Mouse (Mus musculus) heart, embryonic 13.5 days (tissue): ENCODE data around the gene Dync1i1. TPM values are rescaled to one million over a fixed set of nuclear protein-coding genes. Genes with fewer than 3 reads are reported as not detected.

Source experiments
- ATAC-seq: fragments of 200-750 bp; cut with Nextera tagmentation; 2 replicates; pipeline ENCODE4 v1.8.0; 2017; ENCODE audit warnings: moderate TSS enrichment; ENCODE audit not compliant: insufficient number of reproducible peaks, low FRiP score, low TSS enrichment; ENCODE audit errors: extremely low read depth
- H3K27ac ChIP-seq: fragments of 300-500 bp; sonication (generic); replicated peaks from 2 replicates; pipeline ENCODE4 v1.5.1; 2015; ENCODE audit warnings: moderate library complexity, mild to moderate bottlenecking, inconsistent platforms
- H3K27me3 ChIP-seq: fragments of 300-500 bp; sonication (generic); replicated peaks from 2 replicates; pipeline ENCODE4 v1.6.1; 2015; ENCODE audit warnings: mild to moderate bottlenecking, inconsistent platforms
- H3K36me3 ChIP-seq: fragments of 300-500 bp; sonication (generic); 2 replicates; pipeline ENCODE4 v1.6.1; 2015; ENCODE audit warnings: mild to moderate bottlenecking, inconsistent platforms
- H3K4me1 ChIP-seq: fragments of 300-500 bp; sonication (generic); 2 replicates; pipeline ENCODE4 v1.6.1; 2015; ENCODE audit warnings: inconsistent platforms
- H3K4me2 ChIP-seq: fragments of 300-500 bp; sonication (generic); 2 replicates; pipeline ENCODE4 v1.6.1; 2015; ENCODE audit warnings: inconsistent platforms, mild to moderate bottlenecking, moderate library complexity
- H3K4me3 ChIP-seq: fragments of 300-500 bp; sonication (generic); 2 replicates; pipeline ENCODE4 v1.5.1; 2015; ENCODE audit warnings: moderate library complexity, mild to moderate bottlenecking, inconsistent platforms
- H3K9ac ChIP-seq: fragments of 300-500 bp; sonication (generic); 2 replicates; pipeline ENCODE4 v1.6.1; 2015; ENCODE audit warnings: inconsistent platforms, mild to moderate bottlenecking, moderate library complexity
- H3K9me3 ChIP-seq: fragments of 300-500 bp; sonication (generic); 2 replicates; pipeline ENCODE4 v1.6.1; 2016; ENCODE audit warnings: inconsistent platforms
- WGBS: fragments of 180-500 bp; shearing (Covaris S2); methylation state at CpG from one replicate; pipeline ENCODE4 v1.1.7; 2015; ENCODE audit warnings: mixed read lengths; 5-methylcytosine and 5-hydroxymethylcytosine counted together
- polyA plus RNA-seq: library from polyadenylated mRNA; unstranded; fragments of >200 nt; fragmentation: Nextera tagmentation; extraction: Ambion mirVana; gene quantifications from 2 replicates; pipeline ENCODE4 v1.2.1, GENCODE M21; 2015

The Dync1i1 gene
- polyA plus RNA-seq, 1 experiment from 2014 or later = 3.4 TPM

DNA sequence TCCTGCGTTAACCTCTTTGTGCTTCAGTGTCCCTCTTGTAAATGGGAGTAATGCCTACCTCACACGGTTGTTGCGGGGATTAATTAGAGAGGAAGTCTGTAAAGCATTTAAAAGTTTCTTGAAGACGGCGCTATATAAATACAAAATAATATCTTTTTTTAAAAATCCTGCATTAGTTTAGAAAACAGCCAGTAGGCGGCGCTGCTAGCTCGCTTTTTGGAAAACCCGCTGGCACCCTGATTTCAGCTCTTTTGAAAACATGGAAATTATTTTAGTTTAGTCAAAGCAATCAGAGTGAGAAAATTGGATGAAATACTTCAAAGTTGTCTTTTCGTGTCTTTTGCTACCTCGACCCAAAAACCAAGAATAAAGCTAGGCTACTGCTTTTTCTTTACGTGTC is 132.9 kb downstream of the Dync1i1 start:
- Histone ChIP-seq H3K36me3 (no peaks in the 10 kb centered on the region), H3K9ac (0 out of 2 replicates have a peak overlapping the region, but pooled peaks have one; percentile 53), H3K27me3 (peaks cover 5% of the 10 kb centered on the region; the same call in 1 of the 2 replicates), H3K4me2 (peak overlapping the region; percentile 62), H3K9me3 (no peaks in the 10 kb centered on the region), H3K4me1 (0 out of 2 replicates have a peak, but pooled peaks cover 4% of the 10 kb centered on the region), H3K27ac (no peak overlapping the region), H3K4me3 (peak overlapping the region; percentile 35)
- WGBS = 9% methylated on average over 12 of the region's 12 CpGs
- no peak for ATAC-seq

DNA sequence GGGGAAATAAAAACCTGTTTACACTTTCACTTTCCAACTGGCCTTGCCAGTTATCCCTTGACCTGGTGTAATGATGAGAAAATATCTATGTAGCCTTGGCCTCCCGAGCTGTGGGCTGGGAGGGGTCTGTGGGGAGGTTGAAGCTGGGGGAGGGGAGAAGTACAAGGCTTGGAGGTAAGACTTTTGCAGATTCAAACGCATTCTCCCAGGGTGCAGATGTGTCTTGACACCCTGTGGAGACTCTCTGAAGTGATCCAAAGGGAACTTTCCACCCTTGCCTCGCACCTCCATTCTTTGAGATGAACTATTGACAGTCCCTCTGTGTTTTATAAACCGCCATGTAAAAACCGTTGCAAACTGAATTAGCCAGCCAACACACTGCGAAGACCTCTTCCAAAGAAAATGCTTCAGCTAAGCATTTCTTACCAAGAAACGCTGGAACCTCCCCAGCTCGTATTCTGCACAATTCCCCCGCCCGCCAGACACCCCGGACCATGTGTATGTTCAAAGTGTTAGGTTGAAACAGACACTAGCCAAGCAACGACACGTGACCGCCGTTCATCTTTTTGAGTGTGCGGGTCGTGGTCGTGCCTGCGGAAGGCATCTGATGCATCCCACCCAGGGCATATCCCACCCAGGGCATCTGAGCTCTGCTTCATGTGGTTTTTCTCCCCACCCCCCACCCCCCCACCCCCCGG is 133.6 kb downstream of the Dync1i1 start:
- no peak for ATAC-seq
- Histone ChIP-seq H3K27ac (no peak overlapping the region), H3K4me1 (0 out of 2 replicates have a peak, but pooled peaks cover 4% of the 10 kb centered on the region), H3K4me3 (no peak overlapping the region), H3K9me3 (no peaks in the 10 kb centered on the region), H3K36me3 (no peaks in the 10 kb centered on the region), H3K4me2 (peak overlapping the region; percentile 62), H3K27me3 (peaks cover 3% of the 10 kb centered on the region; the same call in 1 of the 2 replicates), H3K9ac (no peak overlapping the region)
- WGBS = 60% methylated on average over 20 of the region's 20 CpGs

DNA sequence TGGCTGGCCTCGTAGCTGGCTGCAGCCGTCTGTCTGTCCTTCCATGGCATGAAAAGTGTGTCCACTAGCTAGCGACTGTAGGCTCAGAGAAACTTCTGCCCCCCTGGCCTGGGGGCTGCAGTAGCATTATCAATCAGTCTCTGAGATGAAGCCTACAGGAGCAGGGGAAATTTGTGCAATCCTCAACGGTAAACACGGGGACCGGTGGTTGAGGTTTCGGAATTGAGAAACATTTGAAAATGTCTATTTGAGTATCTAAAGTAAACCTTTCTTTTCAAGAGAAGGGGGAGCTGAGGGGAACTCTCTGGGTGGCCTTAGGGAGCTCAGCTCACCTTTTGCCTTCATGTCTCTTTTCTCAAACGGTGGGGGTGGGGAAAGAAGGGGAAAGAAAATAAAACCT is 134.2 kb downstream of the Dync1i1 start:
- 63% methylated on average over 8 of the region's 8 CpGs for WGBS
- no peak overlapping the region for H3K9ac ChIP-seq

DNA sequence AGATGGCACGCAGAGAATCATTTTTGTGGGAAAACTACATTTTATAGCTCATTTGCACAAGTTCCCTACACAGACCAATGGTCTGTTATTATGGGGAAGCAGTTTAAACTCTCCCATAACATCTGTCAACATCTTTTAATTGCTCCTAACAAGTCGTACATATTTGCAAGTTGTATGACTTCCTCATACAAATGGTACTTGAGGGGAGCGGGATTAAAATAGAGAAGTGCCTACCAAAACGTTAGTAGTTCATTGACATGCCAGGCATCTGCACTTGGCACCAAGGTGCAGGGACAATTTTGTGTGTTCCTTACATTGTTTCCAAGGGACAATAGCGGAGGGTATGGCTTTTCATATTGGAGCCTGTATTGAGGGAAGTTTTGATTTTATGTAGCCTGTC is 140.7 kb downstream of the Dync1i1 start:
- no peak overlapping the region for H3K4me2 ChIP-seq
- WGBS = 77% methylated on average over 5 of the region's 5 CpGs
- no peaks in the 10 kb centered on the region for H3K27me3 ChIP-seq
- peaks cover 2% of the 10 kb centered on the region for H3K4me1 ChIP-seq
- no peak overlapping the region for H3K27ac ChIP-seq
- no peak overlapping the region for H3K9ac ChIP-seq
- ATAC-seq = no peak
- no peaks in the 10 kb centered on the region for H3K36me3 ChIP-seq
- H3K4me3 ChIP-seq = no peak overlapping the region
- H3K9me3 ChIP-seq = no peaks in the 10 kb centered on the region

More for the DNA sequence above, 134.2 kb downstream of the Dync1i1 start:
- H3K9me3 ChIP-seq = no peaks in the 10 kb centered on the region
- peaks cover 3% of the 10 kb centered on the region; the same call in 1 of the 2 replicates for H3K27me3 ChIP-seq
- H3K4me2 ChIP-seq = peak overlapping the region; percentile 62; the same call in 1 of the 2 replicates
- no peak overlapping the region for H3K27ac ChIP-seq
- ATAC-seq = no peak
- H3K36me3 ChIP-seq = no peaks in the 10 kb centered on the region
- H3K4me1 ChIP-seq = 0 out of 2 replicates have a peak, but pooled peaks cover 4% of the 10 kb centered on the region
- no peak overlapping the region for H3K4me3 ChIP-seq

DNA sequence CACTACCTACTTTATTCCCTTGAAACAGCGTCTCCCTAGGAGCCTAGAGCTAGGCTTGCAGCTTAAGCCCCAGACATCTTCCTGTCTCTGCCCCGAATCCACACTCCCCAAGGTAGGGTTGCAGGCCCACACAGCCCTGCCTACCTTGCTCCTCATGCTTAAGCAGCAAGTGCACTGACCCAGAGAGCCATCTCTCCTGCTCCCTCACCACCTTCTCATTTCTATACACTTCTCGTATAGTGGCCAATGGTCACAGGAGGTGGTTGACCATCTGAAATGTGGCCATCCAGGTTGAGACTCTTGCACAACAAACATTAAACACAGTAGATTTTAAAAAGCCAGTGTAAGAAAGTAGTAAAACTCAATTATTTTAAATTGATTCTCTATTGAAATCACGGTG is 141.8 kb downstream of the Dync1i1 start:
- H3K4me1 ChIP-seq = peaks cover 13% of the 10 kb centered on the region
- no peak overlapping the region for H3K4me2 ChIP-seq
- no peaks in the 10 kb centered on the region for H3K36me3 ChIP-seq
- ATAC-seq = no peak
- H3K27me3 ChIP-seq = no peaks in the 10 kb centered on the region
- H3K9ac ChIP-seq = no peak overlapping the region
- 89% methylated on average over 4 of the region's 4 CpGs for WGBS
- H3K4me3 ChIP-seq = no peak overlapping the region
- no peaks in the 10 kb centered on the region for H3K9me3 ChIP-seq
- H3K27ac ChIP-seq = no peak overlapping the region

DNA sequence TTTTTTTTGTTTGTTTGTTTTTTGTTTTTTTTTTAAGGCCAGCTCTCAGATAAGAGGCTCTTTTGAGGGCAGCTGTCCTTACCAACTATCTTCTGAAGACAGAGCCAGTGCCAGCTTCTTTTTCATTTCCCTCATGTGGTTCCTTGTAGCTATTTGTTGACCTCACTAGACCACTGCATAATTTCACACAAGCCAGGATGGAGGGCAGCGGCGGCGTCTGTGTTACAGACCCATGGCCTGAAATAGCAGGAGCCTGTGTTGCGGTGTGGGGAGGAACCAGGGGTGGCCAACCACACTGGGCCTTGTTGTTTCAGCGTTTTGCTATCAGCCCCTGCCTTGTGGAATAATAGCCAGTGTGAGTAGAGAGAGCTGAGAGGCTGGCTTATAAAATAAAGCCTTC is 145.6 kb downstream of the Dync1i1 start:
- 0 out of 2 replicates have a peak overlapping the region, but pooled peaks have one; percentile 19 for H3K9ac ChIP-seq
- no peak for ATAC-seq
- H3K27me3 ChIP-seq = no peaks in the 10 kb centered on the region
- H3K36me3 ChIP-seq = no peaks in the 10 kb centered on the region
- H3K27ac ChIP-seq = 0 out of 2 replicates have a peak overlapping the region, but pooled peaks have one; percentile 2
- no peak overlapping the region for H3K4me2 ChIP-seq
- 34% methylated on average over 5 of the region's 5 CpGs for WGBS
- no peaks in the 10 kb centered on the region for H3K9me3 ChIP-seq
- no peak overlapping the region for H3K4me3 ChIP-seq
- peaks cover 17% of the 10 kb centered on the region for H3K4me1 ChIP-seq

DNA sequence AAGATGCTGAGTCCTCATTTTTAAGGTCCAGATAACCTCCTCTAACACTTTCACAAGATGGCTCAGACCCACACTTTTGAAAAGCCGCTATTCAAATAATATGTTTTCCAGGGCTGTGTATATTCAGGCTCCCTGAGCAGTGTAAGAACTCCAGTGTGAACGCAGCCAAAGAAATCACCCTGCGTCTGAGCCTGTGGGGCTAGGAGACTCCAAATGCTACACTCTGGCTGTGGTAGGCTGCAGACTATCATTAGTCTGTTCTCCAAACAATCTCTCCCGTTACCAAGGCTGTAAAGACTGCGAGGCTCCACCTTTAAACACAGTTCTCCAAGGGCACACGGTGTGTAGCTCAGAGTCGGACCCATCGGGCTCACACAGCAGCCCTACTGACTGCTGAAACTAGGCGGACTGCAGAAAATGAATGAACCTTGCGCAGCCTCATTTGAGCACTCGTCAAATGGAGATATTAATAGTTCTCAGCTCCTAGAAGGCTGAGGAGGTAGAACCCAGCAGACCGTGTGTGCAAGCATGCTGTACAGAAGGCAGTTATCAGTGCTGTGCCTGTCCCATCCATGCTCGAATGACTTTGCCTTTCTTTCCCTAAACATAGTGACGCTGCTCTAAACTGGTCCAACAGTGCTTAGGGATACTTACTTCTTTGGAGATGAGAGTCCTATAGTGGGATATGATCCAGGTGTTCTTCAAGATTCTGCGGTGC is 146.3 kb downstream of the Dync1i1 start:
- peaks cover 17% of the 10 kb centered on the region for H3K4me1 ChIP-seq
- H3K27me3 ChIP-seq = no peaks in the 10 kb centered on the region
- H3K4me2 ChIP-seq = peak overlapping the region; percentile 41
- no peak overlapping the region for H3K9ac ChIP-seq
- 55% methylated on average over 15 of the region's 15 CpGs for WGBS
- H3K27ac ChIP-seq = 0 out of 2 replicates have a peak overlapping the region, but pooled peaks have one; percentile 2
- no peaks in the 10 kb centered on the region for H3K9me3 ChIP-seq
- H3K36me3 ChIP-seq = no peaks in the 10 kb centered on the region
- no peak overlapping the region for H3K4me3 ChIP-seq
- no peak for ATAC-seq

DNA sequence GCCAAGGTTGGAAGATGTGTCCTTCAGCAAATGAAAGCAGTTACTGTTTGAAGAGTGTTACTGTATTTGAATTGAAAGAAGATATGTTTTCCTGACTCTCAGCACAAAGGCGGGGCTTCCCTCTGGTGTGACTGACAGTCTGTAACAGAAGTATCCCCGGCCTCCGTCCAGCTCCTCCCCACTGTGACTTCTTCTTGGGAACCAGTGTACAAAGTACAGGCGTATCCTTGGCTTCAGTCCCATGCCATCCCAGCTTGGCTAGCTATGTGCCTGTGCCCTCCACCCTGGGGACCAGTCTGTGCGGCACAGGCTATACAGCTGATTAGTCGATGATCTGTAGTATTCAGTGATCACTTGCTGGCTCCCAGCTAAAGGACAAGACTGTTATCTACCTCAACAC is 163.9 kb downstream of the Dync1i1 start:
- H3K36me3 ChIP-seq = no peaks in the 10 kb centered on the region
- ATAC-seq = no peak
- 74% methylated on average over 6 of the region's 6 CpGs for WGBS
- no peaks in the 10 kb centered on the region for H3K9me3 ChIP-seq
- no peak overlapping the region for H3K4me3 ChIP-seq
- H3K27me3 ChIP-seq = no peaks in the 10 kb centered on the region
- no peak overlapping the region for H3K27ac ChIP-seq
- H3K4me2 ChIP-seq = no peak overlapping the region
- H3K9ac ChIP-seq = no peak overlapping the region
- H3K4me1 ChIP-seq = peaks cover 7% of the 10 kb centered on the region; the same call in 1 of the 2 replicates

DNA sequence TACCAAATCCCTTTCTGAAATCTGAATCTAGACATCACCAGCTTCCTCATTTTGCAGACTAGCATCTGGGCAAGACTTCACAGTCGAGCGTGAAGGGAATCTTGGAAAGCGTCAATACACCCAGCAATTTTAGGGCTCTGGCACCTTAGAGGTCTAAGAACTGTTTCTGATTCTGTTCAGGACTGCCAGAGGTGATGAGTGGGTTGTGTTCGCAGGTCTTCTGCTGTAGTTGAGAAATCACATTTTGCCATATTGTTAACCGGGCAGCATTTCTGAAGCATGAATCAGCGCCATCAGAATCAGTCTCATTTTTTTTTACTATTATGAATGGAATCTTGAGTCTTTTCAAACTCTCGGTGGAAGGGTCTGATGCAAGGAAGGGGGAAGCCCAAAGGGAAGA is 185.9 kb downstream of the Dync1i1 start:
- 69% methylated on average over 7 of the region's 7 CpGs for WGBS
- Histone ChIP-seq H3K4me1 (no peaks in the 10 kb centered on the region), H3K27me3 (no peaks in the 10 kb centered on the region), H3K36me3 (no peaks in the 10 kb centered on the region), H3K27ac (no peak overlapping the region), H3K9me3 (no peaks in the 10 kb centered on the region), H3K4me3 (no peak overlapping the region), H3K9ac (no peak overlapping the region), H3K4me2 (no peak overlapping the region)
- ATAC-seq = no peak

DNA sequence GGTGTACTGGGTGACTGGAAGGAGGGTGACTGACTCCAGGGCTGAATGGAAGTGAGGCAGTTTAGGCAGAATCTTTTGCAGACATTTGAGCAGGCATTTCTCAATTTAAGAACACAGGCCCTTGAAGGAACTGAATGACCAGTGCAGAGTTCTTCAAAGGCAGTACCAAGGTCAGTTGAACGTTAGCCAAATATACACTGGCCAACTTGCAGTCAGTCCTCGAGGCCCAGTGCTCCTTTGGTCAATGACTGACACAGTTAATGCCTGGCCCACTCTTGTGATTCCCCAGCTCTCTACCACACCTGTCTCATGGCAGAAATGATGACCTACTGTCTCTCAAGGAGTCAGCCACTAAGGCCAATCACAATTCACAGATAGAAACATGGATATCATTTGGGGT is 189.6 kb downstream of the Dync1i1 start:
- Histone ChIP-seq H3K4me2 (no peak overlapping the region), H3K4me1 (no peaks in the 10 kb centered on the region), H3K9ac (no peak overlapping the region), H3K36me3 (no peaks in the 10 kb centered on the region), H3K27me3 (no peaks in the 10 kb centered on the region), H3K27ac (no peak overlapping the region), H3K9me3 (no peaks in the 10 kb centered on the region), H3K4me3 (no peak overlapping the region)
- WGBS = 60% methylated on average over 2 of the region's 2 CpGs
- ATAC-seq = no peak

DNA sequence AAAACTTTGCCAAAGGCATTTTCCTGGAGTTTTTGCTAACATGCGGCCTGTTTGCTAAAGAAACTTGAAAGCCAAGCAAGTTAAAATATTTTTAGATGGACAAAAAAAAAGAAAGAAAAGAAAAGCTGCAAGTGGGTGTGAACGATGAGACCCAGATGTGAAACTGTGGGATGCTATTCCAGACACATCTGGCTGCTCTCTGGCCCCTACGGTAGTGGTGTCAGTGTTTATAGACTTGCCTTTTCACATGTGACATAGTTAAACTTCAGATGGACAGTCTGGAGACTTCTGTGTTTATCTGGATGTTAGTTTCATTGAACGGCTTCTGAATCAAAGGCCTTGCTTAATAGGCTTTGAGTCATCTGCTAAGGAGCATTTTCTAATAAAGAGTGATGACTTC is 195.2 kb downstream of the Dync1i1 start:
- 70% methylated on average over 4 of the region's 4 CpGs for WGBS
- Histone ChIP-seq H3K9ac (no peak overlapping the region), H3K4me3 (no peak overlapping the region), H3K9me3 (no peaks in the 10 kb centered on the region), H3K4me1 (no peaks in the 10 kb centered on the region), H3K27ac (no peak overlapping the region), H3K36me3 (no peaks in the 10 kb centered on the region), H3K27me3 (no peaks in the 10 kb centered on the region), H3K4me2 (no peak overlapping the region)
- ATAC-seq = no peak
